7 mouse cellular contexts compared by ENCODE assay signal in genomic region chr4:49153849-49154248, GRCm38 (mm10).
DNase-seq lines count a peak whose midpoint lies in the region; TF ChIP-seq lines count a peak whose summit lies in the region.

No protein-coding gene starts in this region.

- in situ Hi-C loops in CH12.LX (cut with MboI; ENCODE audit: low pct_ligation_motif_present, low pct_unique_long_range_greater_than_20kb, low sequenced_read_pairs): loop anchor here (10.0 kb wide), 1 partner anchor 151 kb away; no protein-coding TSS in a partner anchor

- peak overlapping the region; percentile 26 for H3K4me2 ChIP-seq in CH12.LX (ENCODE audit: insufficient read depth, low read depth, poor library complexity, severe bottlenecking)

- no peaks in the 10 kb centered on the region for H3K27me3 ChIP-seq in CH12.LX (replicated peaks)
- H3K27me3 ChIP-seq in MEL (ENCODE audit: control insufficient read depth in 1 of 2, insufficient read depth in 2 of 2, low read length in 2 of 2): no peaks in the 10 kb centered on the region

- H3K27ac ChIP-seq in CH12.LX (ENCODE audit: insufficient read depth, low read depth) (no peak overlapping the region), MEL (ENCODE audit: control insufficient read depth, low read depth, low read length) (no peak overlapping the region)

- no peak for TF ChIP-seq EP300 in CH12.LX (IDR thresholded peaks at IDR 0.05; ENCODE audit: low read length)
- TF ChIP-seq EP300 in MEL (IDR thresholded peaks at IDR 0.05; ENCODE audit: low read depth in 1 of 2, low read length in 2 of 2): no peak

- TF ChIP-seq POLR2A in CH12.LX (IDR thresholded peaks at IDR 0.05; ENCODE audit: low read depth, low read length): no peak
- no peak for TF ChIP-seq POLR2A in MEL (IDR thresholded peaks at IDR 0.05; ENCODE audit: control insufficient read depth in 1 of 2, insufficient read depth in 1 of 2, low read depth in 1 of 2, low read length in 2 of 2, poor library complexity in 1 of 2)

- H3K4me1 ChIP-seq in CH12.LX (ENCODE audit: control insufficient read depth in 1 of 2, insufficient read depth in 2 of 2) (no peaks in the 10 kb centered on the region), MEL (ENCODE audit: control insufficient read depth in 1 of 2, insufficient read depth in 2 of 2, low read length in 2 of 2) (no peaks in the 10 kb centered on the region)

- TF ChIP-seq CTCF in CH12.LX (conservative IDR thresholded peaks at IDR 0.05 in 1 of 2, IDR thresholded peaks at IDR 0.05 in 1 of 2; ENCODE audit: low read depth in 2 of 2, low read length in 2 of 2) (peak; percentile 54 to 97), MEL (IDR thresholded peaks at IDR 0.05 in 2 of 3, conservative IDR thresholded peaks at IDR 0.05 in 1 of 3; ENCODE audit: control insufficient read depth in 1 of 3, insufficient read depth in 1 of 3, low read depth in 2 of 3, low read length in 3 of 3, poor library complexity in 1 of 3, severe bottlenecking in 1 of 3) (peak in 2 of 3 experiments; percentile 14 to 24; a peak in 2 of 6 replicates)

- H3K4me3 ChIP-seq in CH12.LX (replicated peaks in 1 of 3; ENCODE audit: low read depth in 2 of 3, low read length in 2 of 3, poor library complexity in 1 of 3): no peak overlapping the region
- H3K4me3 ChIP-seq in MEL (ENCODE audit: control insufficient read depth in 1 of 2, insufficient read depth in 1 of 2, low read depth in 2 of 2, low read length in 2 of 2): no peak overlapping the region

- TF ChIP-seq RAD21 in CH12.LX (IDR thresholded peaks at IDR 0.05; ENCODE audit: low read depth, low read length) (peak; percentile 88), MEL (IDR thresholded peaks at IDR 0.05; ENCODE audit: low read depth, low read length) (no peak; the same call in 1 of the 2 replicates)

- DNase-seq in CH12.LX (ENCODE audit: extremely low read depth) (peak; percentile 79), MEL (ENCODE audit: low read depth, low spot score) (peak; percentile 2)
- DNase-seq in cerebellum, postnatal 36 days: peak; percentile 21 to 22
- peak; percentile 66 for DNase-seq in heart, postnatal 4 days
- peak; percentile 66 to 68 for DNase-seq in layer of hippocampus, postnatal 10 days (ENCODE audit: low spot score in 2 of 2)
- peak; percentile 35 for DNase-seq in lung, postnatal 25 days (ENCODE audit: low spot score)
- peak; percentile 29 to 47 for DNase-seq in spleen, postnatal 14 days (ENCODE audit: low spot score in 2 of 2)

- H3K79me2 ChIP-seq in CH12.LX (replicated peaks; ENCODE audit: control insufficient read depth, extremely low read depth, insufficient read depth, poor library complexity, severe bottlenecking) (no peaks in the 10 kb centered on the region), MEL (ENCODE audit: control insufficient read depth, insufficient read depth, low read length, poor library complexity) (no peaks in the 10 kb centered on the region)

- H3K36me3 ChIP-seq in CH12.LX (replicated peaks in 1 of 2; ENCODE audit: control insufficient read depth in 1 of 2, insufficient read depth in 1 of 2, low read length in 1 of 2): no peaks in the 10 kb centered on the region
- H3K36me3 ChIP-seq in MEL (ENCODE audit: control insufficient read depth in 1 of 2, insufficient read depth in 2 of 2, low read length in 2 of 2): no peaks in the 10 kb centered on the region

- dilution Hi-C loops in CH12.LX (cut with MboI; ENCODE audit: extremely low pct_ligation_motif_present, extremely low pct_unique_long_range_greater_than_20kb, low sequenced_read_pairs): no loop called here

- no peaks in the 10 kb centered on the region for H3K9me3 ChIP-seq in CH12.LX (replicated peaks; ENCODE audit: low read length)
- no peaks in the 10 kb centered on the region for H3K9me3 ChIP-seq in MEL (replicated peaks; ENCODE audit: insufficient read depth, low read length)

- no peak overlapping the region for H3K9ac ChIP-seq in CH12.LX (ENCODE audit: insufficient read depth, low read depth)
- no peak overlapping the region for H3K9ac ChIP-seq in MEL (ENCODE audit: control insufficient read depth, low read depth, low read length, poor library complexity, severe bottlenecking)

TF ChIP-seq in CH12.LX, 34 proteins besides CTCF, POLR2A, EP300 and RAD21:
- TF ChIP-seq ZNF384 (IDR thresholded peaks at IDR 0.05; ENCODE audit: low read depth, low read length) (no peak), USF2 (conservative IDR thresholded peaks at IDR 0.05; ENCODE audit: low read depth, low read length) (no peak), NELFE (IDR thresholded peaks at IDR 0.05; ENCODE audit: low read depth, low read length) (no peak; the same call in 1 of the 2 replicates), BHLHE40 (IDR thresholded peaks at IDR 0.05; ENCODE audit: low read depth, low read length) (no peak), ZC3H11A (IDR thresholded peaks at IDR 0.05; ENCODE audit: low read depth, low read length) (peak; percentile 43; the same call in 1 of the 2 replicates), SMC3 (IDR thresholded peaks at IDR 0.05; ENCODE audit: low read depth, low read length) (peak; percentile 94), MYC (IDR thresholded peaks at IDR 0.05; ENCODE audit: low read depth, low read length) (no peak)

TF ChIP-seq in MEL, 35 proteins besides CTCF, POLR2A, EP300 and RAD21:
- TF ChIP-seq POLR2AphosphoS2 (IDR thresholded peaks at IDR 0.05; ENCODE audit: low read length) (no peak), ZKSCAN1 (IDR thresholded peaks at IDR 0.05; ENCODE audit: low read depth, low read length) (no peak), MAX (IDR thresholded peaks at IDR 0.05; ENCODE audit: low read length) (no peak), E2F4 (IDR thresholded peaks at IDR 0.05; ENCODE audit: borderline replicate concordance, low read depth, low read length) (no peak), RCOR1 (IDR thresholded peaks at IDR 0.05; ENCODE audit: low read depth, low read length) (no peak)

Comparison
In these comparisons a context has a peak if more than half of its experiments do, and no peak if none do; other contexts are left out.
1. DNase-seq: peak in every context shown above with its lines; median percentile 79 in CH12.LX; 67 in layer of hippocampus, postnatal 10 days; 66 in heart, postnatal 4 days; 38 in spleen, postnatal 14 days; 35 in lung, postnatal 25 days; 22 in cerebellum, postnatal 36 days; 2 in MEL.
2. Of the 35 proteins assayed by ChIP-seq in both MEL and CH12.LX: peak only in MEL: none; only in CH12.LX: RAD21, SMC3 and ZC3H11A; in both: CTCF; in neither: 31.